Mouse (Mus musculus) forelimb bud, embryonic 11.5 days (tissue): Measurements from ENCODE around the gene Pcgf3.

Source experiments
- DNase-seq: peaks from one replicate; pipeline ENCODE4 v3.0.0-alpha.2; 2012; ENCODE audit warnings: low read depth, low spot score

Pcgf3 gene

GRCm38 (mm10) chr5:108461082-108462065 lies at the start of gene Pcgf3:
Pcgf3 (plus strand) TSS chr5:108461232.
- DNase-seq, result peak; percentile 95

- DNase-seq, result no peak
Observed at GRCm38 (mm10) chr5:108414711-108415110, 46.3 kb upstream of the Pcgf3 start.

GRCm38 (mm10) chr5:108422741-108423140 lies 38.3 kb upstream of the Pcgf3 start:
- no peak for DNase-seq

GRCm38 (mm10) chr5:108423427-108423826 lies 37.6 kb upstream of the Pcgf3 start:
- DNase-seq, result no peak

- DNase-seq, result peak; percentile 25
Observed at GRCm38 (mm10) chr5:108427186-108427585, 33.8 kb upstream of the Pcgf3 start.

- DNase-seq, result no peak
Observed at GRCm38 (mm10) chr5:108431196-108431595, 29.8 kb upstream of the Pcgf3 start.

- DNase-seq, result peak; percentile 94
Observed at GRCm38 (mm10) chr5:108433804-108434587, 27.0 kb upstream of the Pcgf3 start, which contains the start of gene Atp5k. Atp5k (minus strand) TSS chr5:108434448.

GRCm38 (mm10) chr5:108436101-108436500 lies 24.9 kb upstream of the Pcgf3 start:
- no peak for DNase-seq

DNA sequence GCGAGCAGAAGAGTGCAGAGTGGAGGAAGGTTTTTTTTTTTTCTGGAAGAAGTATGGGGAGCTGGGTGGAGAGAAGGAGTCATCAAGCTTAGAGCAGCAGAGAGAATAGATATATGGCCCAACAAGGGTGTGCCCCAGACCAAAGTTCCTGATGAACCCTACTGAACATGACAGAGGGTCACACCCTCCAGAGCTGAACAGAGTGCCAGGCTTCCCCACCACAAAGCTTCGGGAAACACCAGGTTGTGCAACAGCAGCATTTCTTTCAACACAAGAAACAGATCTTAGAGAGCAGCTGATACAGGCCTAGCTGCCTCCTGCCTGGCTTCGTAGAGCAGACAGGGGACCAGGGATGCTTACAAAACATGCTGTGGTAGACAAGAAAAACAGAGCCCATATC lies 14.1 kb upstream of the Pcgf3 start:
- DNase-seq, result no peak

DNA sequence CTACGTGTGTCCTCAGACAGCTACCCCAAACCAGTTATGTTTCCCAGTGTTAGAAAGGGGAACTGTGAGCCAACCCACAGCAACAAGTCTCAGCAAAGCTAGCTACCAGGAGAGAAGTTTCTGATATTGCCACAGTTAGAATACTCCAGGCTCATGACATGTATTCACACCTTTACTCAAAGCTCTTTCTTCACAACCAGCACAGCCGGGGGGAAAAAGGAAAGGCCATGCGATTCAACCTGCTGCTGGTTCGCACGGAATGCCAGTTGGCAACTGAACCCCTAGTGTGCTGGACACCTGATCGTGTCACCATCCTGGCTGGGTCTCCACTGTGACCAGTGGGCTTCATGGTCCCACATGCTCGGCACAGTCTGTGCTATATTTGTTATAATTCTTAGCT lies 13.2 kb upstream of the Pcgf3 start:
- DNase-seq, result no peak

DNA sequence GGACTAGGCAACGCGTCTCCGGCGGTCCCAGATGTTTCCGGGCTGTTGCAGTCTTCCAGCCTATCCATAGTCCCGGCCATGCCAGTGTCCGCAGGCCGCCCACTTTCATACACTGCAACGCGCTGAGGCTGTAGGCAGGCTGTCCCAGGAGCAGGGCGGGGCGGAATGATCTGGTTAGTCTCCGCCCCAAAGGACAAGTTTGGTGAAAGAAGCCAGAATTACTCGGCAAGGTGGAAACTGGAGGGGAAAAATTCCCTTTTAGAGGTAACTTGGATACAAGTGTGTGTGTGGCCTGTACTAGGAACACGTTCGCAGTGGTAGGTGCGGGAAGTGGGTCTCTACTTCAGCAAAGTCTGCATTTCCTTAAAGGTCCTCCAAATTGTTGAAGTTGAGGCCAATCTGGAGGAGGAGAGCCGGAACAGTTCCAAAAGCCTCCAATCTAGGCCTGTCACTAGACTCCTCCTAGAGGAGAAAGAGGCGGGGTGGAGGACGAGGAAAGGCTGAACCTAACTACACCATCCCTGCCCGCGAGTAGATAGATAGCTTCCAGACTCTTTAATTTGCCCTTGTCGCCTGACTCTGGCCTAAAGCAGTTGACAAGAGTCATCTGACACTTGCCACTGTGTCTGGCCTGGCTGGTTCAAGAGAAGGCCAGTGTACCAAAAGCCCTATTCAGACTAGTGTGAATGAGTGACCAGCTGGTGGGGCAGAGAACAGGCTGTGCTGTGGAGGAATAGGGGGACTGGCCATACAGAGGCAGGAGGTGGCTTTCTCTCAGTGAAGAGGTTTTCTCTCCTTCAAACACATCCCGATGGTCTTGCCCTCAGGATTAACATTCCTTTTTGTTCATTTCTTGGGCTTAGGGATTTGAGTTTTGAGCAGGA lies 12.0 kb upstream of the Pcgf3 start, which contains the start of gene Mfsd7a:
Gene Mfsd7a (minus strand): TSS at position 107 of the 884 bp plus-strand sequence.
- DNase-seq, result peak; percentile 51

DNA sequence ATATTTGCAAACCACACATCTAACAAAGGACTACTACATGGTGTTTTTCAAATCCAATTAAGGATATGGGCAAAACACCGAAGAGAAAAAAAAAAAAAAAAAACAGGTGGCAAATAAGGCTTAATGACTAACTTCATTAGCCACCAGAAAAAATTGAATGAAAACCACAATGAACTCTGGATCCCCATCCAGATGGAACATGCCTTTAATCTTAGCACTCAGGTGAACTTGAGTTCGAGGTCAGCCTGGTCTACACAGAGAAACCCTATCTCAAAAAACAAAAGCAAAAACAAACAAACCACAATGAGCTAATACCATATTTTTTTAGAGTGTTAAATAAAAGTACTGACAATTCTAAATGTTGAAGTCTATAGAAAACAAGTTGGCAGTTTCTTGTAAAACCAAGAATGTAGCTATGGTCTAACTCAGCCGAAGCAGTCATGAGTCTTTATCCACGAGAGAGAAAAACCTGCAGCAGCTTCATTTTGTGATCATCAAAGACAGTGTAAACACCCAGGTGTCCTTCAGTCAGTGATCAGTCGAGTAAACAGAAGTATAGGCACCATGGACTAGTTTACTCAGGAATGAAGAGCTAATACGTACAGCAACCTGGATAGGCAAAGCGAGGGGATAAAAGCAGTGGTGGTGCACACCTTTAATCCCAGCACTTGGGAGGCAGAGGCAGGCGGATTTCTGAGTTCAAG lies 10.0 kb upstream of the Pcgf3 start:
- DNase-seq, result no peak

GRCm38 (mm10) chr5:108451611-108452010 lies 9.4 kb upstream of the Pcgf3 start:
- no peak for DNase-seq

- DNase-seq, result no peak
Observed at GRCm38 (mm10) chr5:108452422-108452821, 8.6 kb upstream of the Pcgf3 start.

GRCm38 (mm10) chr5:108454094-108454493 lies 6.9 kb upstream of the Pcgf3 start:
- DNase-seq, result no peak

DNA sequence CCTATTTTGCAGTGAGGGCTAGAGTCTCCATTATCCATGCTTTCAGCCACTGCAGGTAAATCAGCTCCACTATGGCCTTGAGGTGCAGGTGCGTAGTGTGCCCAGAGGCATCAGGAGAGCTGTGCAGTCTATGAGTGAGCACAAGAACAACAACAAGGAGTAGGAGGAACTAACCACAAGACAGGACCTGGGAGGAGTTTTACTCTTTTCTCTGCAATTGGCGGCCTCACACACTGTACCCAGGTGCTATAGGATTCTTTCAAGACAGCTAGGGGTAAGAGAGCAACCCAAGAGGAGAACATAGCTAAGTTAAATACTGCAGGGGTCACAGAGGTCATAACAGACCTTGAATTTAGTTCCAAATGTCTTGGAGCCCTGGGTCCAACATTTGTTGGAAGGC lies 2.3 kb upstream of the Pcgf3 start:
- DNase-seq, result no peak

DNA sequence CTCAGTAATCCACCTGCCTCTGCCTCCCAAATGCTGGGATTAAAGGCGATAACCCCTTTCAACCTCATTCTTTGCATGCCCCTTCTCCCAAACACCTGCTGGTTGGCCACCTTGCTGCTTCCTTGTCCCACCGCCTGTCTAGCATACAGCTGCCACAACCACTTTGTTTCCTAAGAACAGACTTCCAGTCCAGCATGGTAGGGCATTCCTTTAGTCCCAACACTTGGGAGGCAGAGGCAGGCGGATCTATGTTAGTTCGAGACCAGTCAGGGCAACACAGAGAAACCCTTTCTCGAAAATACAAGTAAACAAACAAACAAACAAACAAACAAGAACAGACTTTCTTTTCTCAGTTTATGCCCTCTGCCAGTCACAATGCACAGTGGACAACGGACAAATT lies 571 bp upstream of the Pcgf3 start:
- no peak for DNase-seq

- no peak for DNase-seq
Observed at GRCm38 (mm10) chr5:108462446-108462845, 1.4 kb downstream of the Pcgf3 start.

GRCm38 (mm10) chr5:108465131-108465891 lies 4.3 kb downstream of the Pcgf3 start:
- DNase-seq, result no peak

DNA sequence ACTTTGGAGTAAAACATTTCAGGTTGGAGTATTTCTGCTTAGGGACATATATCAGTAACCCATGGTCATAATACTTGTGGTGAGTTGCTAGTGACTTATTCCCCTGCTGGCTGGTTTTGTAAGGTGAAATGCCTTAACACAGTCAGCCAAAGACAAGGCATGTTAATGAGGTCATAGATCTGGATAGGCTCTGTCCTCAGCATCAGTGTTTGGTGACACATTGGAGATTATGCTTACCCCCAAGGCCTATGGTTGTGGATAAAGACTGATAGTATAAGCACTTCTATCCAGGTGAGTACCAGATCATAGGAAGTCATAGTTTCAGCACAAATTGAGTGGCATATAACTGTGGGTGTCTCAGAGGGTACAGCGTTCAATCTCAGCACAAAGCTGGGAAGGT lies 5.6 kb downstream of the Pcgf3 start:
- DNase-seq, result no peak
